8 mouse cellular contexts compared by ENCODE assay signal in the genomic region with DNA sequence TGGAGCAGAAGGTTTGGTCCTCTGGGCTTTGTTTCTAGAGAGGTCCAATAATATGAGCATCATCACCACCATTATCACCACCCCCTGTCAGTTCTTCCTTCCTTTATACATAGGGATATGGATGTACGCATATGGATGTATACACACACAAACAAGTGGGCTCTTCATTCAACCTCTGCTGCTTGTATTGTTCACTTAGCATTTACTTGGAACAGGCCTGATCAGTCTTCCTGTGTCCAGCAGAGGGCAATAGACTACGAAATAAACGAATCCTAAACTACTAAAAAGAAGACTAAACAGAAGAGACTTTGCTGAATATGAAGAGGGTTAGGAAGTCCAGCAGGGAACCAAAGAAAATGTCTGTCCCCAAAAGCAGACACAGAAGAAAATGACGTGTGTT. TPM values are rescaled to one million over a fixed set of nuclear protein-coding genes. Genes with fewer than 3 reads are reported as not detected.
DNase-seq lines count a peak whose midpoint lies in the region; TF ChIP-seq lines count a peak whose summit lies in the region.
"Had no signal": no experiment of that assay in that cellular context is flagged by ENCODE, and none has a peak within 500 bp of the region (broad histone marks: within the 10 kb centered on the region; RNA-seq: fewer than 3 reads in every experiment).

No protein-coding gene starts in this region.

- intact Hi-C loops in heart, postnatal 25 days (cut with DNase I), result loop anchor here (2.0 kb wide), 2 partner anchors 25 to 73 kb away; no protein-coding TSS in a partner anchor

- H3K27ac ChIP-seq in layer of hippocampus, adult 2 months, result no peak overlapping the region
- H3K27ac ChIP-seq: limb, embryonic 13.5 days had no signal

- no peak overlapping the region for H3K4me3 ChIP-seq in layer of hippocampus, adult 2 months
- H3K4me3 ChIP-seq: limb, embryonic 13.5 days had no signal

- TF ChIP-seq CTCF in layer of hippocampus, adult 2 months (conservative IDR thresholded peaks at IDR 0.05), result peak; percentile 86

- peak in 1 of 2 experiments; percentile 44 for DNase-seq in layer of hippocampus, adult 2 months (ENCODE audit: low spot score in 2 of 2)
- no peak for DNase-seq in layer of hippocampus, postnatal 36 days
- DNase-seq in ES-CJ7 (ENCODE audit: low read depth, low spot score) (peak; percentile 60), adipocyte (ENCODE audit: low spot score) (peak; percentile 71)
- DNase-seq in lung, postnatal 36 days, result peak; percentile 73
- DNase-seq in urinary bladder, postnatal 25 days (ENCODE audit: low spot score), result no peak
- DNase-seq in heart, postnatal 25 days (ENCODE audit: low spot score), result no peak

RNA-seq across cellular contexts. Expression of gene Kcnh6, which starts 6.2 kb away (rescaled TPM):
- total RNA-seq in layer of hippocampus, adult 2 months (2021), result 1 to 10 TPM; 1.1 to 1.4 TPM
- 1 to 10 TPM in 1 of 2 experiments, under 1 TPM in 1; 0.99 to 1.0 TPM for total RNA-seq in layer of hippocampus, postnatal 36 days (2021)
- under 1 TPM in 1 of 2 experiments, not detected in 1; 0.39 TPM for total RNA-seq in heart, postnatal 25 days (2021)

RNA-seq across cellular contexts. Expression of gene Ace3, which starts 7.2 kb away (rescaled TPM):
- not detected for total RNA-seq in layer of hippocampus, adult 2 months (2021)
- total RNA-seq in layer of hippocampus, postnatal 36 days (2021), result not detected
- not detected for total RNA-seq in heart, postnatal 25 days (2021)

RNA-seq across cellular contexts. Expression of gene Ace, which starts 34.0 kb away (rescaled TPM):
- 1 to 10 TPM; 6.4 to 6.8 TPM for total RNA-seq in layer of hippocampus, adult 2 months (2021)
- total RNA-seq in layer of hippocampus, postnatal 36 days (2021), result 1 to 10 TPM; 5.0 to 8.1 TPM
- total RNA-seq in heart, postnatal 25 days (2021), result 10 to 100 TPM; 25.2 to 26.9 TPM

RNA-seq across cellular contexts. Expression of gene Dcaf7, which starts 35.0 kb away (rescaled TPM):
- 100 to 1,000 TPM; 138 to 143 TPM for total RNA-seq in layer of hippocampus, adult 2 months (2021)
- total RNA-seq in layer of hippocampus, postnatal 36 days (2021), result 100 to 1,000 TPM; 137 to 141 TPM
- 10 to 100 TPM; 41.0 to 42.6 TPM for total RNA-seq in heart, postnatal 25 days (2021)

RNA-seq across cellular contexts. Expression of gene Cyb561, which starts 48.6 kb away (rescaled TPM):
- 10 to 100 TPM; 47.3 to 49.6 TPM for total RNA-seq in layer of hippocampus, adult 2 months (2021)
- total RNA-seq in layer of hippocampus, postnatal 36 days (2021), result 10 to 100 TPM; 47.8 to 50.0 TPM
- 10 to 100 TPM in 1 of 2 experiments, 1 to 10 TPM in 1; 7.9 to 11.9 TPM for total RNA-seq in heart, postnatal 25 days (2021)

Comparison
In these comparisons a context has a peak if more than half of its experiments do, and no peak if none do; other contexts are left out.
1. DNase-seq: peak in ES-CJ7 (single experiment), adipocyte (single experiment) and lung, postnatal 36 days (single experiment); none in layer of hippocampus, postnatal 36 days (0 of 2), urinary bladder, postnatal 25 days (single experiment) and heart, postnatal 25 days (single experiment).